Mouse (Mus musculus) limb, embryonic 14.5 days (tissue): ENCODE results near the gene Slc22a20. TPM values are rescaled to one million over a fixed set of nuclear protein-coding genes. Genes with fewer than 3 reads are reported as not detected.
A peak's percentile ranks its signal among the peaks of the same experiment; 100 is the strongest.

Source experiments
- ATAC-seq: fragments of 200-750 bp; cut with Nextera tagmentation; 2 replicates; pipeline ENCODE4 v1.8.0; 2017; ENCODE audit warnings: low read depth, moderate number of reproducible peaks, moderate TSS enrichment; ENCODE audit not compliant: low FRiP score
- DNase-seq: peaks from one replicate; pipeline ENCODE4 v3.0.0-alpha.2; 2015; ENCODE audit warnings: low spot score
- H3K27ac ChIP-seq: fragments of 300-500 bp; sonication (generic); replicated peaks from 2 replicates; pipeline ENCODE4 v1.5.1; 2014; ENCODE audit warnings: low read depth, mild to moderate bottlenecking, low read length, moderate library complexity, mixed read lengths
- H3K27me3 ChIP-seq: fragments of 300-500 bp; sonication (generic); 2 replicates; pipeline ENCODE4 v1.6.1; 2014; ENCODE audit warnings: low read length, mixed read lengths; ENCODE audit not compliant: control insufficient read depth, insufficient read depth
- H3K36me3 ChIP-seq: fragments of 300-500 bp; sonication (generic); 2 replicates; pipeline ENCODE4 v1.6.1; 2014; ENCODE audit warnings: mild to moderate bottlenecking, low read length, moderate library complexity, mixed read lengths; ENCODE audit not compliant: control insufficient read depth, insufficient read depth
- H3K4me1 ChIP-seq: fragments of 300-500 bp; sonication (generic); 2 replicates; pipeline ENCODE4 v1.6.1; 2014; ENCODE audit warnings: antibody characterized with exemption, low read length, mixed read lengths; ENCODE audit not compliant: control insufficient read depth, insufficient read depth
- H3K4me2 ChIP-seq: fragments of 300-500 bp; sonication (generic); replicated peaks from 2 replicates; pipeline ENCODE4 v1.6.1; 2014; ENCODE audit warnings: low read depth, mild to moderate bottlenecking, low read length, moderate library complexity; ENCODE audit not compliant: severe bottlenecking
- H3K4me3 ChIP-seq: fragments of 300-500 bp; sonication (generic); replicated peaks from 2 replicates; pipeline ENCODE4 v1.5.1; 2014; ENCODE audit warnings: low read length
- H3K9ac ChIP-seq: fragments of 300-500 bp; sonication (generic); 2 replicates; pipeline ENCODE4 v1.6.1; 2014; ENCODE audit warnings: mild to moderate bottlenecking, low read depth, low read length, moderate library complexity; ENCODE audit not compliant: severe bottlenecking
- H3K9me3 ChIP-seq: fragments of 300-500 bp; sonication (generic); 2 replicates; pipeline ENCODE4 v1.6.1; 2016; ENCODE audit warnings: low read length; ENCODE audit not compliant: control insufficient read depth
- POLR2A ChIP-seq: fragments of 200-500 bp; IDR thresholded peaks from 2 replicates; pipeline ENCODE4 v1.8.0; 2012; ENCODE audit warnings: inconsistent platforms, mild to moderate bottlenecking, moderate library complexity, borderline replicate concordance; ENCODE audit not compliant: insufficient read depth, insufficient read length; ENCODE audit errors: extremely low read depth
- WGBS: fragments of 180-500 bp; shearing (Covaris S2); extraction: QIAGEN DNeasy Blood & Tissue Kit; methylation state at CpG from one replicate; pipeline ENCODE4 v1.1.7; 2014; 5-methylcytosine and 5-hydroxymethylcytosine counted together
- polyA plus RNA-seq, 2 experiments: library from polyadenylated mRNA; depleted of rRNA in 1 of 2; stranded (reverse) in 1 of 2; unstranded in 1 of 2; fragments of >200 nt; fragmentation: Nextera tagmentation in 1 of 2; extraction: Ambion mirVana in 1 of 2; gene quantifications; 2 replicates each; pipeline versions ENCODE4 v1.2.1 to v1.2.3; 2012 to 2014

Gene Slc22a20
- polyA plus RNA-seq, 2 experiments, result not detected

- TF ChIP-seq POLR2A, result no peak
- peak; percentile 29; the same call in 1 of the 2 replicates for ATAC-seq
- Histone ChIP-seq H3K4me2 (no peak overlapping the region), H3K9me3 (no peaks in the 10 kb centered on the region), H3K4me3 (no peak overlapping the region), H3K9ac (no peak overlapping the region), H3K27ac (0 out of 2 replicates have a peak overlapping the region, but pooled peaks have one; percentile 5), H3K4me1 (no peaks in the 10 kb centered on the region), H3K36me3 (peaks cover 78% of the 10 kb centered on the region), H3K27me3 (no peaks in the 10 kb centered on the region)
- DNase-seq, result peak; percentile 40
- 74% methylated on average over 28 of the region's 28 CpGs for WGBS
Measured at GRCm38 (mm10) chr19:5955704-5956670, 30.0 kb downstream of the Slc22a20 start.

GRCm38 (mm10) chr19:5954936-5955335 lies 31.0 kb downstream of the Slc22a20 start:
- no peaks in the 10 kb centered on the region for H3K4me1 ChIP-seq
- no peaks in the 10 kb centered on the region for H3K27me3 ChIP-seq
- no peak overlapping the region for H3K4me3 ChIP-seq
- no peak for DNase-seq
- 90% methylated on average over 10 of the region's 10 CpGs for WGBS
- no peak overlapping the region for H3K27ac ChIP-seq
- ATAC-seq, result no peak
- TF ChIP-seq POLR2A, result no peak
- no peaks in the 10 kb centered on the region for H3K9me3 ChIP-seq
- H3K4me2 ChIP-seq, result no peak overlapping the region
- H3K36me3 ChIP-seq, result peaks cover 78% of the 10 kb centered on the region
- H3K9ac ChIP-seq, result no peak overlapping the region

- H3K27me3 ChIP-seq, result no peaks in the 10 kb centered on the region
- TF ChIP-seq POLR2A, result no peak
- H3K27ac ChIP-seq, result no peak overlapping the region
- H3K4me2 ChIP-seq, result no peak overlapping the region
- peaks cover 86% of the 10 kb centered on the region for H3K36me3 ChIP-seq
- DNase-seq (no peak), ATAC-seq (no peak)
- 71% methylated on average over 22 of the region's 22 CpGs for WGBS
- H3K9ac ChIP-seq, result no peak overlapping the region
- H3K4me3 ChIP-seq, result no peak overlapping the region
- H3K9me3 ChIP-seq, result no peaks in the 10 kb centered on the region
- H3K4me1 ChIP-seq, result no peaks in the 10 kb centered on the region
Measured at GRCm38 (mm10) chr19:5954031-5954710, 31.8 kb downstream of the Slc22a20 start.

GRCm38 (mm10) chr19:5953201-5953770 lies 32.7 kb downstream of the Slc22a20 start:
- TF ChIP-seq POLR2A, result no peak
- WGBS, result 92% methylated on average over 19 of the region's 19 CpGs

More at GRCm38 (mm10) chr19:5953201-5953770, 32.7 kb downstream of the Slc22a20 start:
- Histone ChIP-seq H3K4me1 (no peaks in the 10 kb centered on the region), H3K4me3 (no peak overlapping the region), H3K36me3 (peaks cover 85% of the 10 kb centered on the region), H3K9me3 (no peaks in the 10 kb centered on the region), H3K27me3 (no peaks in the 10 kb centered on the region), H3K27ac (no peak overlapping the region), H3K9ac (no peak overlapping the region), H3K4me2 (no peak overlapping the region)
- ATAC-seq (no peak), DNase-seq (no peak)
